Mouse (Mus musculus) CH12.LX (cell line): ENCODE data around the gene BC030870. TPM values are rescaled to one million over a fixed set of nuclear protein-coding genes. Genes with fewer than 3 reads are reported as not detected.

ENCODE experiments used
- DNase-seq: peaks from one replicate; pipeline ENCODE4 v3.0.0-alpha.2; 2013; ENCODE audit errors: extremely low read depth
- H3K27ac ChIP-seq: 2 replicates; pipeline ENCODE4 v1.5.1; 2012; ENCODE audit warnings: low read depth, mild to moderate bottlenecking, control low read depth, moderate library complexity; ENCODE audit not compliant: insufficient read depth
- H3K27me3 ChIP-seq: replicated peaks from 2 replicates; pipeline ENCODE3; 2012; ENCODE audit warnings: inconsistent platforms
- H3K36me3 ChIP-seq, 2 experiments: replicated peaks in 1 of 2; 2 replicates each; pipeline versions ENCODE3 to v1.6.1; 2012; ENCODE audit warnings: inconsistent platforms in 1 of 2, low read length in 1 of 2, mild to moderate bottlenecking in 1 of 2, mixed read lengths in 1 of 2, moderate library complexity in 1 of 2; ENCODE audit not compliant: control insufficient read depth in 1 of 2, insufficient read depth in 1 of 2
- H3K4me1 ChIP-seq, 2 experiments: 2 replicates each; pipeline ENCODE4 v1.6.1; 2012; ENCODE audit warnings: inconsistent platforms in 1 of 2, moderate library complexity in 1 of 2; ENCODE audit not compliant: insufficient read depth in 2 of 2, control insufficient read depth in 1 of 2
- H3K4me2 ChIP-seq: 2 replicates; pipeline ENCODE4 v1.6.1; 2012; ENCODE audit warnings: low read depth, mild to moderate bottlenecking, control low read depth; ENCODE audit not compliant: poor library complexity, insufficient read depth, severe bottlenecking
- H3K4me3 ChIP-seq, 3 experiments: fragments of 150-350 bp in 1 of 3; sonication (generic) in 1 of 3; replicated peaks in 1 of 3; 2 replicates each; pipeline versions ENCODE3 to v1.5.1; 2011 to 2012; ENCODE audit warnings: low read depth in 2 of 3, low read length in 2 of 3, mild to moderate bottlenecking in 2 of 3, moderate library complexity in 2 of 3, control low read depth in 1 of 3, improper control_type of control experiment in 1 of 3, inconsistent platforms in 1 of 3, mixed read lengths in 1 of 3; ENCODE audit not compliant: poor library complexity in 1 of 3
- H3K79me2 ChIP-seq: replicated peaks from 2 replicates; pipeline ENCODE4 v1.6.1; 2012; ENCODE audit warnings: mild to moderate bottlenecking, moderate library complexity; ENCODE audit not compliant: control insufficient read depth, poor library complexity, insufficient read depth, severe bottlenecking; ENCODE audit errors: extremely low read depth
- H3K9ac ChIP-seq: 2 replicates; pipeline ENCODE4 v1.6.1; 2012; ENCODE audit warnings: low read depth, mild to moderate bottlenecking, control low read depth, moderate library complexity; ENCODE audit not compliant: insufficient read depth
- H3K9me3 ChIP-seq: replicated peaks from 2 replicates; pipeline ENCODE3; 2012; ENCODE audit warnings: low read length, inconsistent platforms, mixed read lengths
- CHD1 ChIP-seq: IDR thresholded peaks from 2 replicates; pipeline ENCODE4 v1.6.1; 2012; ENCODE audit warnings: low read depth, low read length, improper control_type of control experiment, inconsistent platforms
- CTCF ChIP-seq, 2 experiments: IDR thresholded peaks in 1 of 2; conservative IDR thresholded peaks in 1 of 2; 2 replicates each; pipeline ENCODE4 v1.5.1; 2011 to 2012; ENCODE audit warnings: low read depth in 2 of 2, low read length in 2 of 2, improper control_type of control experiment in 1 of 2, inconsistent platforms in 1 of 2, mild to moderate bottlenecking in 1 of 2, moderate library complexity in 1 of 2
- E2F4 ChIP-seq: IDR thresholded peaks from 2 replicates; pipeline ENCODE4 v1.6.1; 2011; ENCODE audit warnings: low read depth, low read length, improper control_type of control experiment; ENCODE audit not compliant: insufficient replicate concordance
- ELF1 ChIP-seq: IDR thresholded peaks from 2 replicates; pipeline ENCODE4 v1.6.1; 2014; ENCODE audit warnings: low read depth, mild to moderate bottlenecking, inconsistent platforms, low read length, improper control_type of control experiment
- EP300 ChIP-seq: IDR thresholded peaks from 2 replicates; pipeline ENCODE4 v1.6.1; 2011; ENCODE audit warnings: low read length, improper control_type of control experiment
- ETS1 ChIP-seq: conservative IDR thresholded peaks from 2 replicates; pipeline ENCODE4 v1.6.1; 2012; ENCODE audit warnings: low read depth, mild to moderate bottlenecking, inconsistent platforms, low read length, improper control_type of control experiment, moderate library complexity
- GABPA ChIP-seq: IDR thresholded peaks from 2 replicates; pipeline ENCODE4 v1.6.1; 2012; ENCODE audit warnings: low read depth, low read length, improper control_type of control experiment, inconsistent platforms; ENCODE audit not compliant: insufficient replicate concordance
- KAT2A ChIP-seq: IDR thresholded peaks from 2 replicates; pipeline ENCODE4 v1.6.1; 2012; ENCODE audit warnings: low read length, improper control_type of control experiment, inconsistent platforms; ENCODE audit not compliant: insufficient replicate concordance
- MEF2A ChIP-seq: IDR thresholded peaks from 2 replicates; pipeline ENCODE4 v1.6.1; 2014; ENCODE audit warnings: low read depth, mild to moderate bottlenecking, inconsistent platforms, low read length, improper control_type of control experiment, borderline replicate concordance
- MXI1 ChIP-seq: IDR thresholded peaks from 2 replicates; pipeline ENCODE4 v1.6.1; 2011; ENCODE audit warnings: mild to moderate bottlenecking, low read depth, low read length, improper control_type of control experiment
- NELFE ChIP-seq: IDR thresholded peaks from 2 replicates; pipeline ENCODE4 v1.6.1; 2011; ENCODE audit warnings: low read depth, low read length, improper control_type of control experiment
- NRF1 ChIP-seq: IDR thresholded peaks from 2 replicates; pipeline ENCODE4 v1.6.1; 2014; ENCODE audit warnings: low read depth, mild to moderate bottlenecking, inconsistent platforms, low read length, improper control_type of control experiment, moderate library complexity
- PAX5 ChIP-seq: IDR thresholded peaks from 2 replicates; pipeline ENCODE4 v1.6.1; 2012; ENCODE audit warnings: low read length, inconsistent platforms, mixed read lengths
- RAD21 ChIP-seq: IDR thresholded peaks from 2 replicates; pipeline ENCODE4 v1.6.1; 2011; ENCODE audit warnings: low read depth, mild to moderate bottlenecking, low read length, improper control_type of control experiment, moderate library complexity
- RCOR1 ChIP-seq: conservative IDR thresholded peaks from 2 replicates; pipeline ENCODE4 v1.6.1; 2012; ENCODE audit warnings: low read depth, mild to moderate bottlenecking, inconsistent platforms, low read length, improper control_type of control experiment
- TBP ChIP-seq: conservative IDR thresholded peaks from 2 replicates; pipeline ENCODE4 v1.6.1; 2011; ENCODE audit warnings: low read depth, low read length, improper control_type of control experiment
- UBTF ChIP-seq: IDR thresholded peaks from 2 replicates; pipeline ENCODE4 v1.6.1; 2012; ENCODE audit warnings: low read depth, mild to moderate bottlenecking, inconsistent platforms, low read length, improper control_type of control experiment, moderate library complexity
- ZKSCAN1 ChIP-seq: IDR thresholded peaks from 2 replicates; pipeline ENCODE4 v1.6.1; 2012; ENCODE audit warnings: low read depth, inconsistent platforms, low read length, improper control_type of control experiment, borderline replicate concordance
- ZMIZ1 ChIP-seq: IDR thresholded peaks from 2 replicates; pipeline ENCODE4 v1.6.1; 2012; ENCODE audit warnings: low read depth, mild to moderate bottlenecking, inconsistent platforms, low read length, improper control_type of control experiment
- ZNF384 ChIP-seq: IDR thresholded peaks from 2 replicates; pipeline ENCODE4 v1.6.1; 2012; ENCODE audit warnings: low read depth, low read length, improper control_type of control experiment, inconsistent platforms
- dilution Hi-C: fragments of 300-500 bp; cut with MboI; formaldehyde crosslinking; loops from 2 replicates; pipeline ENCODE4 v1.14.3; 2020; ENCODE audit warnings: low sequenced_read_pairs; ENCODE audit not compliant: extremely low pct_unique_long_range_greater_than_20kb, extremely low pct_ligation_motif_present
- in situ Hi-C: fragments of 300-500 bp; cut with MboI; formaldehyde crosslinking; loops from 3 replicates; pipeline ENCODE4 v1.14.3; 2019; ENCODE audit warnings: low sequenced_read_pairs, low pct_ligation_motif_present, low pct_unique_long_range_greater_than_20kb, mixed read lengths
- polyA plus RNA-seq: library from polyadenylated mRNA; unstranded; fragments of >175 nt; gene quantifications from 2 replicates; pipeline ENCODE4 v1.2.1, GENCODE M21; 2012; ENCODE audit warnings: low read depth; ENCODE audit not compliant: insufficient read length
- total RNA-seq, 2 experiments: library from RNA; depleted of rRNA; stranded (reverse); fragments of 300-350 nt in 1 of 2; fragments of >200 nt in 1 of 2; gene quantifications; 2 replicates each; pipeline ENCODE4 v1.2.3; 2012 to 2014

Gene BC030870
- total and polyA plus RNA-seq, 3 experiments: not detected

GRCm38 (mm10) chr8:65107936-65108718, 21.2 kb downstream of the BC030870 start:
- dilution Hi-C loops: no loop called here
- DNase-seq: no peak
- H3K27ac ChIP-seq: no peak overlapping the region
- peaks cover 3 to 9% of the 10 kb centered on the region in 2 experiments; a peak in 3 of 4 replicates for H3K4me1 ChIP-seq
- in situ Hi-C loops: loop anchor here (25.0 kb wide), 1 partner anchor 146 kb away; no protein-coding TSS in a partner anchor
- no peak overlapping the region for H3K4me2 ChIP-seq
- no peak overlapping the region for H3K4me3 ChIP-seq
- H3K36me3 ChIP-seq: no peaks in the 10 kb centered on the region
- H3K9me3 ChIP-seq: no peaks in the 10 kb centered on the region
- TF ChIP-seq ZNF384: no peak
- no peak for TF ChIP-seq E2F4
- no peak for TF ChIP-seq TBP
- TF ChIP-seq CHD1: no peak
- TF ChIP-seq ELF1: no peak
- no peaks in the 10 kb centered on the region for H3K79me2 ChIP-seq
- H3K27me3 ChIP-seq: no peaks in the 10 kb centered on the region
- no peak overlapping the region for H3K9ac ChIP-seq

- no peak overlapping the region for H3K27ac ChIP-seq
- in situ Hi-C loops: loop anchor here (25.0 kb wide), 1 partner anchor 142 kb away; no protein-coding TSS in a partner anchor
- dilution Hi-C loops: no loop called here
- TF ChIP-seq RAD21: no peak
- TF ChIP-seq PAX5: no peak
- TF ChIP-seq E2F4: no peak
- TF ChIP-seq EP300: no peak
- no peak for TF ChIP-seq NRF1
- H3K4me2 ChIP-seq: no peak overlapping the region
- H3K27me3 ChIP-seq: no peaks in the 10 kb centered on the region
- no peaks in the 10 kb centered on the region for H3K9me3 ChIP-seq
- no peaks in the 10 kb centered on the region for H3K79me2 ChIP-seq
- no peak overlapping the region for H3K4me3 ChIP-seq
- H3K9ac ChIP-seq: no peak overlapping the region
- H3K4me1 ChIP-seq: no peaks in the 10 kb centered on the region; a peak in 2 of 4 replicates
- H3K36me3 ChIP-seq: no peaks in the 10 kb centered on the region
- DNase-seq: no peak
These were observed 25.3 kb downstream of the BC030870 start for GRCm38 (mm10) chr8:65104041-65104440.

DNA sequence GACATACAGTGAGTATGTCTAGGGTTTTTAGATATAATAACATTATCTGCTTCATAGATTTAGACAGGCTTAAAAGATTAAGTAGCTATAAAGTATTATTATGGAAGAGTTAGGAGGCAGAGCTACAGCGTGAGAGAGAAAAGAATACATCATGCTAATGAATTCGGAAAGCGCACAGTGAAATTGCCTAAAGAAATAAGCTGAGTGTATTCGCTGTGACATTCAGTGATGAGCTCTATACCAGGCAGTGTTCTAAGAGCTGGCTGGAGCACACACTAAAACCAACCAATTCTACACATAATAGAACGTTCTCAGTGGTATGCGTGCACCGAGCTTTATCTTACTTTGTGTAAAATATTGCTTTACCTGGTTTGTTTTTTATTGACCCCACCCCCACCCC, 25.7 kb downstream of the BC030870 start:
- TF ChIP-seq UBTF (no peak), ZKSCAN1 (no peak), TBP (no peak), NELFE (no peak), EP300 (no peak), GABPA (no peak), KAT2A (no peak), MEF2A (no peak), ZMIZ1 (no peak), NRF1 (no peak), ETS1 (no peak), RCOR1 (no peak), CTCF (conservative IDR thresholded peaks at IDR 0.05 in 1 of 2, IDR thresholded peaks at IDR 0.05 in 1 of 2; ENCODE audit: low read depth in 2 of 2, low read length in 2 of 2) (no peak), MXI1 (no peak)
- DNase-seq: no peak
- Histone ChIP-seq H3K79me2 (no peaks in the 10 kb centered on the region), H3K27ac (no peak overlapping the region), H3K4me2 (no peak overlapping the region), H3K4me3 (no peak overlapping the region), H3K9me3 (no peaks in the 10 kb centered on the region), H3K9ac (no peak overlapping the region), H3K36me3 (no peaks in the 10 kb centered on the region), H3K4me1 (no peaks in the 10 kb centered on the region; a peak in 2 of 4 replicates), H3K27me3 (no peaks in the 10 kb centered on the region)
- in situ Hi-C loops: loop anchor here (25.0 kb wide), 1 partner anchor 141 kb away; no protein-coding TSS in a partner anchor
- dilution Hi-C loops: no loop called here
